Mouse (Mus musculus): Measurements from ENCODE around the gene Aoc1.

The Aoc1 gene

DNA sequence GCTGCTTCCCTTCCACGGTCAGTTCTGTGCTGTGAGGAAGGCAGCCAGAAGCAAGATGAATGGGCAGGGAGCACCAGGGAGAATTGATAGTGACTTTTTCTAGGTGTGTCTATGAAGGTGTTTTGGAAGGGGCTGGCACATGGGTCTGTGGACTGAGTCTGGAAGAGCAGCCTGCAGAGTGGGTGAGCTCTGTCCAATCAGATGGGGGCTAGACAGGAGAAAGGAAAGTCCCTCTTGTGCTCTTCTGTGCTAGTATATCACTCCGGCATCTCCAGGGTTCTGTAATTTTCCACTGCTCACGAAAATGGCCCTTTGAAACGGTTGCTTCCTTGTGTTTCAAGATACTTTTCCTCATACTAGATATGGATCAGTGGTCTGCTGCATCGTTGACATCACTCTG lies at the start of gene Aoc1:
Gene Aoc1, plus strand, starts transcription at position 301 of the 400 bp plus-strand sequence.
- no peak for DNase-seq (ENCODE audit: low spot score in 2 of 2)

DNA sequence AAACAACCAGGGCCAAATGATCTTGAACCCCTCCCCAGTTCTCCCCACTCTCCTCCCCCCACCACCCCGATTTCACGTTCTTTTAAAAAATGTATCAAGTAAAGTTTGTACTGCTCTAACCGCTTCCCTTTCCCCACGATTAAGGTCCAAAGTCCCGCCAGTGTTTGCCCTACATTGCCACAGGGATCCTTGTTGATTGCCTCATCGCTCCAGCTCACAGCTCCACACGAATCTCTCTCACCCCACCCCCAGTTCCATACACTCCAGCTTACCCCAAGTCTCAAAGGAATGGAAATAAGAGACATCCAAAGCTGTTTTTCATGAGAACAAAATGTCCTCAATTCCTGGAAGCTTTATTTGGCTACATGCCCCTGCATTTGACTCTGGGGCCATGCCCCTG lies 47.7 kb upstream of the Aoc1 start:
- DNase-seq (ENCODE audit: low spot score in 2 of 2), result no peak

DNA sequence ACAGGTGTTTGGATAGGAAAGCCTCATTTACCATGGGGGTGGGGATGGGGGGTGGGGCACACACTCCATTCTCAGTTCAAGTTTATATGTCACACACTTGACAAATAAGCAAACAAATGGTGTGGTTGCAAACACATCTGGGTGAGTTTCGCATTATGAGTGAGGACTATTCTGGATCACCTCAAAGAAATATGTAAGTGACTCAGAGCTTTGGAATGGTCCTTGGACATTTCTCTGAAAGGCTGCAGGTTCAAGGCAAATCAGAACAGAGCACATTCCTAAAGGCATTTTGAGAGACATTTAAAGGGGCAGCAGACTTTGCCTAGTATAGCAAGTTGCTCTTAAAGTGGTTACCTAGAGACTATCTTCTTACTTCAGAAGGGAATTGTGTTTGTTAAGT lies 43.7 kb upstream of the Aoc1 start:
- no peak for DNase-seq (ENCODE audit: low spot score in 2 of 2)

DNA sequence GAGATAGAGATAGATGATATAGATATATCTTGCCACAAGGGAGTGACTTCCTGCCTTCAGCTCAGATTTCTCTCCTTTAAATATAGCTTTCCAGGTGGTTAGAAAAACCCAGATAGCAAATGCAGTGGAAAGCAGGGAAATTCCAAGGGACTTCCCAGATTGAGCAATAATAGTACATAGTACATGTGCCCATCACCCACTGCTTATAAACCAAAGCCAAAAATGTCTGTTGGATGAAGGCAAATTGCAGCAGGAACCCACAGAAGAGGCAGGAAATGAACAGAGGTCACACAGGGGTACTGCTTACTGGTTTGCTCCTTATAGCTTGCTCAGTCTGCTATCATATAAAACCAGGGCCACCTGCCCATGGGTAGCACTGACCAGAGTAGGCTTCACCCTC lies 43.0 kb upstream of the Aoc1 start:
- no peak for DNase-seq (ENCODE audit: low spot score in 2 of 2)

DNA sequence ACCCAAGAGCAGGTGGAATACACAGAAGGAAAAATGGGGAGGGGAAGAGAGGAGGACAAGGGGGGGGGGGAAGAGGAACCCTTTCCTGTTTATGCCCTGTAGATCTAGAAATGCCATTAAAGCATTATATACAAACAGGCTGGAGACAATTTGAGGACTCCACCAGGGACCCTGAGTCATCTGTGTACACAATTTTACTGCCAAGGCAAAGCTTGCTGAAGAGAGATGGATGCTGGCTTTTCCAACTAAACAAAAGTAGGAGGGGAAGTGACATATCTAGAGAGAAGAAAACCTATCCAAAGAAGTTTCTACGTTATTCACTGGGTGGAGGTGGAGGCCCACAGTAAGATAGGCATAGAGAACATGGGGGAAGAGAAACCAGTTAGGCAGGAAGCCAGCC lies 42.5 kb upstream of the Aoc1 start:
- DNase-seq (ENCODE audit: low spot score in 2 of 2), result no peak

DNA sequence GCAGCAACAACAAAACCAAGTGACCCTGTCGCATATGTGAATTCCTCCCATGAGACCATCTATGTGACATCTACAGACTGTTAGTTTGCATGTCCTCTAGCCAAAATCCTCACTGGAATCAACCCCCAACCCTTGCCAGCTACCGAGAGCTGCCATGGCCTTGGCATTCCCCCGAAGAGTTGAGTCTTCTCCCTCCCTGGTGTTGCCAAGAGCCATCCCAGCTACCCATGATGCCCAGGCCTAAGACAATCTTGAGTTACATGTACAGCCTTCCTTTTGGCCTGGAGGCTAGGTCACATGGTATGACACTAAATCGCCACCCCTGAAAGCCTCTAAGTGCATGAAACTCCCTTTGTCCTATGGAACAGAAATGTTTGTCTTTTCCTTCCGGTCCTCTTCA lies 41.6 kb upstream of the Aoc1 start:
- DNase-seq (ENCODE audit: low spot score in 2 of 2), result no peak

DNA sequence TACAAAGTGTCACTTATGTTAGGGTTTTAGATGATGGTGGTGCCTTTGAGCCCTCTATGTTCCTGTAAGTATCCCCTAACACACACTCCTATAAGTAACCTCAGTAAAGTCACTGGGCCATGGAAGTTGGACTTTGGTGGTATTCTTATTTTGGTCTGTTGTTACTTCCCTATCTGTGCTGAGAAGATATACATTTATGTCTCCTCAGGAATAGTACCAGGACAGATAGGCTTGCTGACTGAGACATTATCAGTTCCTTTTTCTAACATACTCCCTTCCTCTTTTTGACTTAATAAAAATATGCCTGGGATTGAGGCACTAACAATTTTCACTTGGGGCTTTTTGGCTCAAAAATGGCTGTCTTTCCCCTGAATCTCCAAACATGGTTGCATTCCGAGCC lies 40.3 kb upstream of the Aoc1 start:
- peak in 1 of 2 experiments; percentile 40 for DNase-seq (ENCODE audit: low spot score in 2 of 2)

DNA sequence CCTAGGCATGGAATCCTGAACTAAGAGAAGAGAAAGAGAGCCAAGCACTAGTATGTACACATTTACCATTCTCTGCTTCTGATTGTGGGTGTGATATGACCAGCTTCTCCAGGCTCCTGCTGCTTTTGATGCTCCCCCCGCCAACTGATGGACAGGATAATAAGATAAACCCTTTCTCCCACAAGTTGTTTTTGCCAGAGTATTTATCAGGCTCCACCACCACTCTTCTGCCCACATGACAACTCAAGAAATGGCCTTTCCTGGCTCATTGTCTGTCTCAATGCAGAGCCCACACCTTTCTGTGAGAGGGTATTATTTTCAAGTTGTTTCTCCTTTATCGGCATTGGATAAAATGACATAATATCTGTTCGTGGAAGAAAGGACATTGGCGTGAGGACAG lies 39.2 kb upstream of the Aoc1 start:
- DNase-seq (ENCODE audit: low spot score in 2 of 2), result no peak

DNA sequence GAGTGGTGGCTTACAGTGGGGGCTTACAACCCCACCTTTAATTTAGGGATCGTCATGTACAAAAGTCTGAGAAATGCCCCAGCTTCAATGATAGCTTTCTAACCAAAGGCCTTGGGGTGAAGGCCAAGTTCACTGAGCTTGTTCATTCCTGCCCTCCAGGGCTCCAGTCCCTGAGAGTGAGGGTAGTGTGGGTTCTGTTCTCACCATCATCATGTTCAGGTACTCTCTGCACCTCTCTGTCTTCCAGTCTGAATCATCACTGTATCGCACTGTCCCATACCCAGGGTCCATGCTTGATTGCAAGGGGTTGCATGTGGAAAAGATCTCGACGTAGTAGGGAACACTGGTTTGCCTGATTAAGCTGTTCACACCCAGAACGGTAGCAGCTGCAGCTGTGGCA lies 37.5 kb upstream of the Aoc1 start:
- no peak for DNase-seq (ENCODE audit: low spot score in 2 of 2)

DNA sequence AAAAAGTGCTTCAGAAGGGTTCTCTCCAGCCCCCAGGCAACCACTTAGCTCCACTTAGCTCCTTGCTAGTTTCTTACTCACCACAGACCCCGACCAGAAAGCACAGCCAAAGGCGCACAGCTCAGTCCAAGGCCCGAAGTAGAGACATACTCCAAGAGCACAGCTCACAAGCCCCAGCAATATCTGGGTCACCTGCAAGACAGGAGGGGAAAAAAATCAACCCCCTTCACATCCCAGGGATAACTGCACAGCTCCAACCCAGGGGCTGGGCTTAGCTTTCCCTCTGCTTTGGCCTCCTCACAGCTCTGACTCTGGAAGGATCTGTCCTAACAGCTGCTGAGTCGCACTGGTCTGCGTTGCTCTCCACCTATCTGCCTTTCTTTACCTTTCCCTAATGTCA lies 36.5 kb upstream of the Aoc1 start:
- DNase-seq (ENCODE audit: low spot score in 2 of 2), result no peak

DNA sequence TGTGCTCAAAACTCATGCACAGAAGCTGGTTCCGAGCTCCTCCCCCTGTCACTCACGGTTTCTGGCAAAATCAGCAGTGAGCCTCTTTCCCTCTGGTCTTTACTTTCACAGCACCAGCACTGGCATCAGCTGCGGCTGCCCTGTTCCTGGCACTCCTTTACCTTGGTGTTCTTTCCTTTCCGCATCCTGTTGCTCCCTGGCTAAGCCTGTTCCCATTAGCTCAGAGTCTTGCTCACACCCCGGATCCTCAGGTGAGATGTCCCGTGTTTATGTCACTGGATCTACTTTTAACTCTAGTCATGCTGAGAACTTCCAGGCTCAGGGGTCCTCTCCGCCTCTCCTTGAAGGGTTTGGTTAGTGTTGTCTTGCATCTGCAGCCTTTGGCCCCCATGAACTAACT lies 35.2 kb upstream of the Aoc1 start:
- DNase-seq (ENCODE audit: low spot score in 2 of 2), result no peak

DNA sequence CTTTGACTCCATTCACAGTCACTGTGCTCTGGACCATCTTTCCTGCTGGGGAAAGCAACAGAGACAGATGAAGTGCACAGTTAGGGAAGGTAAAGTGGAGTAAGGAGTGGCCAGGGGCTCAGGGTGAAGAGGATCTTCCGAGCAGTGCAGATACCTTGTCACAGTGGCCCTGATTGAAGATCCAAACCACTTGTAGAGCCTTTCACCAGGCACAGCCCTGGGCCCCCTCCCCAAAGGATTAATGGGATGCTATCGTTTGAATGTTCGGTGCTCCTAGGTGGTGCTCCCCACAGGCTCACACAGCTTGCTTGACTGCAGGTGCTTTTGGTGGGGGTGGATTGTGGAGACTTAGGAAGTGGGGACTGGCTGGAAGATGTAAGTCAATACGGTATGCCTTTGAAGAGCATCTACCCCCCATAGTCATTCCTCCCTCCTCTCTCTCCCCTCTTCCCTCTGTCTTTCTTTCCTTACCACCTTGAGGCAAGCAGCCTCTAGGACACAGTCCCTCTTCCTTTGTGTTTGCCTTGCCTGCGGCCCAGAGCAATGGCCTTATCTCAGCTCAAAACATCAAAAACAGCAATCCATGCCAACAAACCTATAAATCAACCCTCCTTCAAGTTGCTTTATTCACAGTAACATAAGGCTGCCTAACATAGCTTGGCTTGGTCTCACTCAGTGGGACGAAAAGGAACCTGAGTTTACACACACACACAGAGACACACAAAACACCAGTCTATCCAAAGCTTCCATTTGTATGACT lies 34.2 kb upstream of the Aoc1 start:
- no peak for DNase-seq (ENCODE audit: low spot score in 2 of 2)

DNA sequence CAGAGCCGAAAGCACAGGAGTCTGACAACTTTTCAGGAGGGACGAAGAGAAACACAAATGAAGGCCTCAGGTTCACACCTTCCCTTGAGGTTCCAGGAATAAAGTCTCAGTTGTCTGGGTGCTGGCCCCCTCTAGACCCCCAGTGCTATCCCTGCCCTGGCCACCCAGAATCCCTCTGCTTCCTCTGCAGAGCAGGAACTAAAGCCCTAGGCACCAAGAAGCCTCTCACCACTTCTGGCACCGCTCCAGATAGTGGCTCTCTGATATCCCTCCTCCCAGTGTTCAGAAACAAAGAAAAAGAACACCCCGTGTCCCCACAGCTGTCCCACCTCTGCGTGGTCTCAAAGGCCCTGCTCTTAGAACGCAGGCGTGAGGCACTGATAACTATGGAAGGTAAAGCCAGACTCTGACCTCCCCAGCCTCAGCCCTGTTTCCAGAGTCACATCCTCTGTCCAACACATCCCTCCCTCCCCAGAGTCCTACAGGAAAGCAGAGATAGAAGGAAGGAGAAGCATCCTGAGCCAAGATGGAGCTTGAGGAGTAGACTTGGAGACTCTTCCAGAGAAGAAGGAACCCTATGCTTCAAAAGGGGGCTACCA lies 32.2 kb upstream of the Aoc1 start, which contains the start of gene Tmem176a:
Gene Tmem176a, plus strand, starts transcription at position 549 of the 599 bp plus-strand sequence.
- peak; percentile 31 to 41 for DNase-seq (ENCODE audit: low spot score in 2 of 2)

DNA sequence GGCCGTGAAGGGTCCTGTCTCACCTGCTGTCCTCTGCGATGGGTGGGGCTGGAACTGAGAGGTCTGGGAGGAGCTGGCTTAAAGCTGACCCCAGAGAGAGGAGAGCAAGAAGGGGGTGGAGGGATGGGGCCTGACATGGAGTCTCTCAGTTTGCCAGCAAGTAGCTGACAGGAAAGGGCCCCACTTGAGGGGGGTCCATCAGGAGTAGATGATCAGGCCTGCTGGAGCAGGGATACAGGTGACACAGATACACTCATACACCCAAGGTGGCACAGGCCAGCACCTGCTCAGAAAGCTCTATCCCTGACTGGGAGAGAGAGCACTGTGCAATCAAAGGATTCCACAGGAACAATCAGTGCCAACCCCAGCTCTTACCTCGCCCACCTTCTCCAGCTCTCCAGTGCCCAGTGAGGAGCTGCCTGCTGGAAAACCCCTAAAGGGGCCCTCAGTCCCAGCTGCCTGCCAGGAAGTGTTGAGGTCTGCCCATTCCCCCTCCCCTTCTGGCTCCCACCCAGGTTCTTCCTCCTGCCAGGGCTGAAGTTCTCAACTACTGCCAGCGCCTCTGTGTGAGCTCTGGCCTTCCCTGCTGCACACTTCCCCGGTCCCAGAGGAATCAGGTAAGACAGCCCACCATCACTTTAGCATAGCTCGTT lies 31.6 kb upstream of the Aoc1 start, which contains the start of gene Tmem176b:
Gene Tmem176b, minus strand, starts transcription at position 524 of the 653 bp plus-strand sequence.
- DNase-seq (ENCODE audit: low spot score in 2 of 2), result peak; percentile 86 to 92

DNA sequence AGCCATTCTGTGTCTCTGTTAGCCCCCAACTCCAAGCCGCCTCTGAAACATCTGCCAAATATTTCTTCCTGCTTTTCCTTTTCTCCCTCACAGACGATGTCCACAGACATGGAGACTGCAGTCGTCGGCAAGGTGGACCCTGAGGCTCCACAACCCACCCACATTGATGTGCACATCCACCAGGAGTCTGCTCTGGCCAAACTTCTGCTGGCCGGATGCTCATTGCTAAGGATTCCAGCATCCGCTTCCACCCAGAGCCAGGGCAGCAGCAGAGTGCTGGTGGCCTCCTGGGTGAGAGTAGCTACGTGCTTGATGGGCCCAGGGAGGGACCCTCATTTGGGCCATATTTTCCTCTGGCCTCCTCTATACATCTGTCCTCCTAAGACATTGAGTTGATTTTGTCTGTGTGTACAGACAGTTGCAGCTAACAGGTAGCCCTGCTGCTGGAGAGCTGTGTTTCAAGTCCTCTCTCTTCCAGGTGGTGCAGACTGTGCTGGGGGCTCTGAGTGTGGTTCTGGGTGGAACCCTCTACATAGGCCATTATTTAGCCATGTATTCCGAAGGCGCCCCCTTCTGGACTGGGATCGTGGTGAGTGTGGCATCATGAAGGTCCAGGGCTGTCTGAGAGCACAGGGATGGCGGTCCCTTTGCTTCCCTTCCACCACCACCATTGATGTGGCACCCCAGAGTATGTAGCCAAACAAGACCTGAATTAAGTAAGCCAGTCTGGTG lies 30.4 kb upstream of the Aoc1 start:
- peak in 1 of 2 experiments; percentile 16 for DNase-seq (ENCODE audit: low spot score in 2 of 2)

DNA sequence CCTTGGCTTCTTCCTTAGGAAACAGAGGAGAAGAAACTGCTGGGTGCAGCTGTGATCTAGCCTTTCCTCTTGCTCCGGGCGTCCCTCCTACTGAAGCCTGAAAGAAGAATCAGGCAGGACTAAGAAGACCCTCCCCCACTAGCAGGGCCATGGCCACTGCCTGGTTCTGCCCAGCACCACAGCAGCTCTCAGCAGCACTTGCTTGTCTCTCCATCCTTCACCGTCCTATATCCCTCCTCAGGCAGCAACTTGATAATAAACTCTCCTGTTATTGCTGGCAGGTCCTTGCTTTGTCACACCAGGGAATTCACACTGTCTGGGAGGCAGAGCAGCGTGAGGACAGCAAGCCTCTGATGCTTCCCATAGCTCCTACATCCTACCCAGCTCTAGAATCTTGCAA lies 27.6 kb upstream of the Aoc1 start:
- no peak for DNase-seq (ENCODE audit: low spot score in 2 of 2)

DNA sequence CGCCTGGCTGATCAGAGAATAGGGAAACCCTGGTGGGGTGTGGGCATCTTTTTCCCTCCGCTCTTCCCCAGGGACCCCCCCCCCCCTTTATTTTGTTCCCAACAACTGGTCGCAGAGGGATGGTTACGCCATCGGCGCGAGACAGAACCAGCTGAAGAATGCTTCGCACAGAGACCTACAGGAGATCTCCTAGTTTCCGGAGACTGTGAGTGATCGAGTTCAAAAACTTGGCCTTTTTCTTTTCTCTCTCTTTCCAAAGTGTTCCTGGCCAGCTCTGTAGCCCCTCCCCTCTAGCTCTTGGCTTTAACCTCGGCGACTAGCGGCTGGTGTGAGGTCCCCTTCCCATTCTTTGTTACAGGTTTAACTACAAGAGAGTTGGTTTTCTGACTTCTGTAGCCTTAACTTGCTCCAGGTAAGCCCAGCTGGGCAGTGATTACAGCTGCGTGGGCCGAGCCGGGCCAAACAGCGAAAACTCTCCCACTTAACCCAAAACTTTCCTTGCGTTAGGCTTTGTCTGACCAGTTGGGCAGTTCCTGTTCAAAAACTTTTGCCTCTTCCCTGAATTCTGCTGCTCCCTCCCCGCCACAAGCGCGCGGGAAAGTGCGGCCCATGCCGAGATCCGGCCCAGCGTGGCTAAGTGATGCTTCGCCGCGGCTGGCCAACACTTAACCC lies 20.7 kb upstream of the Aoc1 start:
- peak; percentile 54 to 61 for DNase-seq (ENCODE audit: low spot score in 2 of 2)

DNA sequence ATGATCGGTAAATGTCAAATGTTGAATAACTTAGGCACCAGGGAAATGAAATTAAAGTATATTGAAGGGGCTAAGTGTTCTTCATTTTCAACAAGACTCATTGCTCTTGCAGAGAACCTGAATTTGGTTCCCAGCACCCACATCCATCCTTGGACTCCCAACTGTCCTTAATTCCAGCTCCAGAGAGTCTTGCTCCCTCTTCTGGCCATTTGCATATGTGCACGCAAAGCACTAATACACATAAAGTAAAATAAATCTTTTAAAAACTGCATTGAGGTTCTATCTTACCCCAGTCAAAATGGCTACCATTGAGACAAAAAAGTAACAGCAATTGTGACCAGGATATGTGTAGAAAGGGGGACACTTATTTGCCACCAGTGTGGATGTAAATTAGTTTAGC lies 18.5 kb upstream of the Aoc1 start:
- no peak for DNase-seq (ENCODE audit: low spot score in 2 of 2)

DNA sequence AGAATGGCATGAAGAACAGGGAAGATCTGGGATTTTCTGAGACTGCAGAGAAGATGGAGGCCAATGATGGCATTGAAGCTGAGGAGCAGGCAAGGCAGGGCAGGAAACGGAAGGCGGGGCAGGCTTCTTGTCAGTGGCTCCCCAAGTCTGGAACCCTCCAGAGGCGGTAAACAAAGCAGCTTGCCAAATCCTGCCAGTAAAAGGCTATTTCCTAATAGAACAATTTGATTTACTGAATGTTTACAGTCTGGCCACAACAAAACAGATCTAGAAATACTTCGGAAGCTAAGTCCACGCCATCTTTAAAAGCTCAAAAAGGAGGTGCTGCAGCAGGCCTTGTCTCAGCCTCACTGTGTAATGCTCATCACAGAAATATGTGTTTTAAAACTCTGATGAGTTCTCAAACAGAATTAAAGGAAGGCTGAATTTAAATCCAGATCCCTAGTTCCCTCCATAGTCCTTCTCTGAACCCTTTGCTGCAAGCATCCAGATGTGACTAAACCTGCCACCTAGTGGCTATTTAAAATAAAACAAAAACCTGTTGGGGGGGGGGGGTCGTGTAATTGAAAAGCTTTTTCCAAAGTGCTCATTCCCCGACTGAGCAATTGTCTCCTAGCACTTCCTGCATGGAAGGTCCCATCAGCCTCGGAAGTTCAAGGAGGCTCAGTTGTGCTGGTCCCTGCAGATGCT lies 14.9 kb upstream of the Aoc1 start:
- no peak for DNase-seq (ENCODE audit: low spot score in 2 of 2)

DNA sequence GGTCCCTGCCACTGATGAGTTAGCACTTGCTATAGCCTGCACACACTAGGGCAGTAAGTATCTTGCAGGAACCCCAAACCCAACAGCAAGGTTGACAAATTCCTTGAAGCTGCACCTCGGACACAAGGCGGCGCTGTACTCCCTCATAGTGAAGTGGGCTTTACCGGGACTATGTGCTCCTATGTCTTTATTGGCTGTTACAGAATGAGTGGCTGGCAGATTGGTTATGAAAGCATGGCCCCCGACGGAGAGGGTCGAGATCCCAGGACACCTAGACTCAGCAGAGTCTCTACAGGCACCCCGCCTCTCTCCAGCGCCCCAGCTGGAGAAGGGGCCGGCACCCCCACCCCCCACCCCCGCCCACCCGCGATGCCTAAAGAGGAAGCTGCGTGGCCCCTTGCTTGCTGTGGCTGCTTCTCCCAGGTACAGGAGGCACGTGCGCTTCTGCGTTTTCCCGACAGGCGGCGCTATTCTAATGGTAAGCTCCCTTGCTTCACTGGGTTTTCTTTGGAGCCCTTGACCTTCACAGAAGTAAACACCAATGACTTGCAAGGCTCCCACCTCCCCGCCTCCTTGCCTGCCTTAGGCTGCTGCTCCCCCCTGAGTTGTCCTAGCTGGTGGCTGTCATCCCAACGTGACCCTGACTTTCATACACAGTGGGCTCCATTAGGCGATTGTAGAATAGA lies 12.4 kb upstream of the Aoc1 start:
- no peak for DNase-seq (ENCODE audit: low spot score in 2 of 2)

DNA sequence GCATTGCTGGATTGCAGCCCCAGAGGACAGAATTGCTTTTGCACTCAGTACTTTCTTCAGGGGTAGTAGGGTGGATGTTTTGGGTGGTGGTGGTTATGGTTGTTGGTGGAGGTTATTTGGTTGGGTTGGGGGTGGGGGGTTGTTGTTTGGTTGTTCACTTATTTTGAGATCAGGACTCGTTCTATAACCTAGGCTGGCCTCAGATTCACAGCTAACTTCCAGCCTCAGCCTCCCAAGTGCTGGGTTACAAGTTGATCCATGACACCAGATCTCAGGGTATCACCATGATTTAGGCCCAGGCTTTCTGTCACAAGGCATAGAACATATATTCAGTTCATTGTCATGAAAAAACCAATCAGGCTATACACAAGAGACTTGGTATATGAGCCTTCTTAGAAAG lies 11.8 kb upstream of the Aoc1 start:
- no peak for DNase-seq (ENCODE audit: low spot score in 2 of 2)

Measured in heart, adult 9 months (tissue).